Mouse (Mus musculus): ENCODE data around the gene Defb38. TPM values are rescaled to one million over a fixed set of nuclear protein-coding genes. Genes with fewer than 3 reads are reported as not detected.

Defb38 gene
- not detected in 2 replicates for polyA plus RNA-seq (2016; fragmentation: Nextera tagmentation; extraction: Ambion mirVana)

DNA sequence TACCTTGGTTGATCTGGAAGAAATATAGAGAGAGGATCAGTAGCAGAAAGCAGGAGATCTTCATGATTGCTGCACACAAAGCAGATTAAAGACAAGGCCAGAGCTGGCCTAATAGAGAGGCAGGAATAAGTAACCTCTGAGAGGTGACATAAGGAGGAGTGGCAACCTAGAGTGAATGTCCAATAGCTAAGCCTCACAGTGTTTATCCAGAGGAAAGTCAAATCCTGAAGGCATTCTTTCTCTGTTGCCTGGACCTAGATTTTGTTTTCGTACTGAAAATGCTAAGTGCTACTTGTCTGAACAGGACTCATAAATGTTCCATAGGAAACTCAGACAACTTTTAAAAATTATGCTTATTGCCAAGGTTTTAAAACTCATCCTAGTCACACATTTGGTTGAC lies at the start of gene Defb38:
Gene Defb38, minus strand, starts transcription at position 101 of the 400 bp plus-strand sequence.
- Histone ChIP-seq H3K27me3 (ENCODE audit: poor library complexity, severe bottlenecking) (no peaks in the 10 kb centered on the region), H3K9me3 (no peaks in the 10 kb centered on the region; the same call in 1 of the 2 replicates), H3K4me3 (no peak within 1 kb of the TSS), H3K36me3 (replicated peaks) (no peaks in the 10 kb centered on the region), H3K27ac (no peak within 1 kb of the TSS), H3K4me1 (no peaks in the 10 kb centered on the region)
- WGBS = 95% methylated on average over 1 of the region's 1 CpGs
- no peak for DNase-seq (ENCODE audit: extremely low spot score, low spot score)

DNA sequence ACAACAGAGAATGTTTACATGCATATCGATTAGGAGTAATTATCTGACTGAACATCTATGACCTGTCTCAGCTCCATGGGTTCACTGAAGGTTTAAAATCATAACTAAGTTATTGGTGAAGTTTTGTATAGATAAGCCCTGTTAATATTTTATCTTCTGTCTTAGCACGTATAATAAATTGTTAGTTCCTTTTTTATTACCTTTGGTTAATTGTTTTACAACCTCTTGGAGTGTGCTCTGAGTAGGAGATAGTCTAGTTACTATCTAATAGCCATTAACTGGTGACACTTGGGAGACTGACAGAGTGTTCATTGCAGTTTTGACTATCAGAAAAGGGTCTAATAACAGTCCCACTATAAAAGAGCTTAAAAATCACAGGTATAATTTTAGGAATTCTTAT lies 39.6 kb upstream of the Defb38 start:
- Histone ChIP-seq H3K9me3 (peaks cover 21% of the 10 kb centered on the region), H3K4me3 (no peak overlapping the region), H3K4me1 (no peaks in the 10 kb centered on the region), H3K36me3 (replicated peaks) (no peaks in the 10 kb centered on the region), H3K27me3 (ENCODE audit: poor library complexity, severe bottlenecking) (no peaks in the 10 kb centered on the region), H3K27ac (no peak overlapping the region)
- DNase-seq (ENCODE audit: extremely low spot score, low spot score) = no peak
- WGBS = 80% methylated on average over 2 of the region's 2 CpGs

DNA sequence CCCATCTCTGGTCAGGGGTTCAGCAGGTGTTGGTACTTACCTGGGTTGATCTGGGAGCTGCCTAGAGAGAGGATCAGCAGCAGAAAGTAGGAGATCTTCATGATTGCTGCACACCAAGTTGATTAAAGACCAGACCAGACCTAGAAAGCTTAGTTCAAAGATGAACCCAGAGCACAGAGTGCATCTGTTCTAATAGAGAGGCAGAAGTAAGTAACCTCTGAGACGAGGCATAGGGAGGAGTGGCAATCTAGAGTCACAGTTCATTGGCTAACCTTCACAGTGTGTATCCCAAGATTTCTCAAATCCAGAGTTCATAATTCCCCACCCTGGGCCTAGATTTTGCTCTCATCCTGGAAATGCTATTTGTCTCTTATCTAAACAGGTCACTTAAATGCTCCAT lies 38.3 kb upstream of the Defb38 start, which contains the start of gene Defb39:
Gene Defb39, minus strand, starts transcription at position 101 of the 400 bp plus-strand sequence.
- 87% methylated on average over 1 of the region's 1 CpGs for WGBS
- Histone ChIP-seq H3K4me3 (no peak within 1 kb of the TSS), H3K27ac (no peak within 1 kb of the TSS), H3K4me1 (no peaks in the 10 kb centered on the region), H3K27me3 (ENCODE audit: poor library complexity, severe bottlenecking) (no peaks in the 10 kb centered on the region), H3K36me3 (replicated peaks) (no peaks in the 10 kb centered on the region), H3K9me3 (peaks cover 31% of the 10 kb centered on the region)
- no peak for DNase-seq (ENCODE audit: extremely low spot score, low spot score)

DNA sequence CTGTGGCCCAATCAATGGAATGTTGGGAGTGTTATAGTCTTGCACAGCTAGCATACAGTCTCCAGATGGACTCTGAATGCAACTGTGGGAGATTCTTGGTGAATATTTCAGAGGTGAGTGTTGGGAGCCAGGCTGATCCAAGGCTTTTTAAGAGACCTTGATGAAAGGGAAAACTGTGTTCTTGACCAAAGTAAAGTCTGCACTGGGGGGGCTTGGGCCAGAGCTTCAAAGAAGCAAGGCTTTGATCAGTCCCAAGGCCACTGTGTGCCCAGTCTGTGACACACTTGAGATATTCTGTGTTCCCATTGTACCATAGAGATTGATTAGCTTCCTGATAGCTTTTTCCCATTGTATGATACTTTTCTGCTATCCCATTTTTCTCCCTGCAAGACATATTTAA lies 36.5 kb upstream of the Defb38 start:
- Histone ChIP-seq H3K27me3 (ENCODE audit: poor library complexity, severe bottlenecking) (no peaks in the 10 kb centered on the region), H3K27ac (no peak overlapping the region), H3K4me3 (no peak overlapping the region), H3K9me3 (peaks cover 32% of the 10 kb centered on the region), H3K36me3 (replicated peaks) (no peaks in the 10 kb centered on the region), H3K4me1 (no peaks in the 10 kb centered on the region)
- DNase-seq (ENCODE audit: extremely low spot score, low spot score) = no peak

DNA sequence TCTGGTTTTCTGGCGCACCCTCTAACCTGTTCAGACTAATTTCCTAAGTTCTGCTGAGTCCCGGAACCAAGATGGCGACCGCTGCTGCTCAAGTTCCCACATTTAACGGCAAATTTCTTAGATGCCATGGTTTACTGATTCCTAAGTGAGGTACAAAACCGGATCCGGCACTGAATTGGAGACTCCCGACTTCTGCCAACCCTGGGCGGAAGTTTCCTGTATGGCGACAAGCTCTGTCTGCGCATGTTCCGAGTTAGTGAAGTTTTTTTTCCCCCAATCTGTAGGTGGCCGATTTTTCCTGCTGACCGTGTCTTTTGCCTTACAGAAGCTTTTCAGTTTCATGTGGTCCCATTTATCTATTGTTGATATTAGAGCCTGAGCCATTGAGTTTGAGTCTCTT lies 18.9 kb upstream of the Defb38 start:
- peaks cover 6% of the 10 kb centered on the region for H3K9me3 ChIP-seq
- H3K27me3 ChIP-seq (ENCODE audit: poor library complexity, severe bottlenecking) = no peaks in the 10 kb centered on the region
- WGBS = 93% methylated on average over 14 of the region's 14 CpGs
- no peak overlapping the region for H3K27ac ChIP-seq
- H3K36me3 ChIP-seq (replicated peaks) = no peaks in the 10 kb centered on the region
- DNase-seq (ENCODE audit: extremely low spot score, low spot score) = no peak
- H3K4me1 ChIP-seq = no peaks in the 10 kb centered on the region
- no peak overlapping the region for H3K4me3 ChIP-seq

Other genes with a start within 250 kb of the Defb38 start
- gene Defb40, start 48.3 kb downstream of the Defb38 start, polyA plus RNA-seq (2016; fragmentation: Nextera tagmentation; extraction: Ambion mirVana) = not detected in 2 replicates
- gene Defb37, start 35.5 kb downstream of the Defb38 start, polyA plus RNA-seq (2016; fragmentation: Nextera tagmentation; extraction: Ambion mirVana) = not detected in 2 replicates
- not detected in 2 replicates for gene Defb39, start 38.2 kb upstream of the Defb38 start, polyA plus RNA-seq (2016; fragmentation: Nextera tagmentation; extraction: Ambion mirVana)
- not detected in 2 replicates for gene Defb12, start 88.3 kb upstream of the Defb38 start, polyA plus RNA-seq (2016; fragmentation: Nextera tagmentation; extraction: Ambion mirVana)
- not detected in 2 replicates for gene Defb34, start 97.2 kb upstream of the Defb38 start, polyA plus RNA-seq (2016; fragmentation: Nextera tagmentation; extraction: Ambion mirVana)
- gene Gm45826, start 114.2 kb upstream of the Defb38 start, polyA plus RNA-seq (2016; fragmentation: Nextera tagmentation; extraction: Ambion mirVana) = not detected in 2 replicates
- not detected in 2 replicates for gene Defb14, start 167.8 kb upstream of the Defb38 start, polyA plus RNA-seq (2016; fragmentation: Nextera tagmentation; extraction: Ambion mirVana)
- not detected in 2 replicates for gene Defb4, start 172.1 kb upstream of the Defb38 start, polyA plus RNA-seq (2016; fragmentation: Nextera tagmentation; extraction: Ambion mirVana)
- not detected in 2 replicates for gene Defb6, start 198.9 kb upstream of the Defb38 start, polyA plus RNA-seq (2016; fragmentation: Nextera tagmentation; extraction: Ambion mirVana)
- not detected in 2 replicates for gene Defb46, start 213.3 kb upstream of the Defb38 start, polyA plus RNA-seq (2016; fragmentation: Nextera tagmentation; extraction: Ambion mirVana)
- gene Defb5, start 221.0 kb upstream of the Defb38 start, polyA plus RNA-seq (2016; fragmentation: Nextera tagmentation; extraction: Ambion mirVana) = not detected in 2 replicates

Data from forebrain, embryonic 10.5 days (tissue).